Mouse (Mus musculus) granulocyte monocyte progenitor cell, adult 5-6 weeks (primary cell): ENCODE results near the gene Selenok. TPM values are rescaled to one million over a fixed set of nuclear protein-coding genes. Genes with fewer than 3 reads are reported as not detected.
A peak's percentile ranks its signal among the peaks of the same experiment; 100 is the strongest.

ENCODE experiments used
- ATAC-seq: replicated peaks from 2 replicates; pipeline ENCODE4 v1.8.0; 2016; ENCODE audit warnings: mild to moderate bottlenecking, moderate TSS enrichment, inconsistent platforms; ENCODE audit not compliant: poor library complexity, severe bottlenecking
- total RNA-seq, 2 experiments: library from RNA; stranded (forward) in 1 of 2; stranded (reverse) in 1 of 2; fragments of 200-712, 200-1000 nt in 1 of 2; fragments of >200 nt in 1 of 2; fragmentation: Nextera tagmentation in 1 of 2; gene quantifications; 2 replicates each; pipeline ENCODE4 v1.2.3; 2014 to 2017

Selenok gene
- total RNA-seq, 2 experiments from 2014 or later: 98.9 to 189 TPM

GRCm38 (mm10) chr14:29988337-29988736 lies 20.2 kb downstream of the Selenok start:
- ATAC-seq: no peak

GRCm38 (mm10) chr14:29994976-29995375 lies 26.9 kb downstream of the Selenok start:
- no peak for ATAC-seq

DNA sequence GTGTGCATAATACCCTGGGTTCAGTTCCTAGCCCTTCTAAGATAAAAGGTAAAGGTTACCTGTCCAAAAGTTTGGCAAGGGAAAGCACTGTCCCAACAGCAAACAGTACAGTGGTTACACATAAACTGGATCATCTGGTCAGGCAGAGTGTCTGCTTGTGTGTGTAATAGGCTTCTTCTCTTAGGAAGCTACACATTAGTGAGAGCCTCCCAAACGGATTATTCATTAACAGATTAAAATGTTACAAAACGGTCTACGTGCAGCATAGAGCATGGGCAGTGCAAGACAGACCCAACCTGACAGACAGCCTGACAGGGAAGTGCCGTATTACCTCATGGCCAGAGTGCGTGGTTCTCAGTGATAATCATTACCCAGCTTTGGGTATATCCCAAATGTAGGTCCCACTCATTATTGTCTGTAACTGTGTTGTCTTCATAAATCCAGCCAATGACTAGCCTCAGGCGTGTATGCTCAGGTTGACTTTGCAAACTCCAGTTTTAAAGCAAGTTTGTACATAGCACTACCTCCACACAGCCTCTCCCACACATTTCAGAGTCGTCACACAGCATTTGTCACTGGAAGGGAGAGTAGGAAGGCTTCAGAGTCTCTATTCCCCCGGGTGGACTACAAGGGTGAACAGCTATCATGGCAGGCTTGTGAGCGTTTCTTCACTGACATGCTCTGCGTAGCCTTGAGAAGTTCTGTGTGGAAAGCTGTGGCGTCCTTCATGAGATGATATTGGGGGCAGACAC lies 28.1 kb downstream of the Selenok start:
- ATAC-seq: no peak

DNA sequence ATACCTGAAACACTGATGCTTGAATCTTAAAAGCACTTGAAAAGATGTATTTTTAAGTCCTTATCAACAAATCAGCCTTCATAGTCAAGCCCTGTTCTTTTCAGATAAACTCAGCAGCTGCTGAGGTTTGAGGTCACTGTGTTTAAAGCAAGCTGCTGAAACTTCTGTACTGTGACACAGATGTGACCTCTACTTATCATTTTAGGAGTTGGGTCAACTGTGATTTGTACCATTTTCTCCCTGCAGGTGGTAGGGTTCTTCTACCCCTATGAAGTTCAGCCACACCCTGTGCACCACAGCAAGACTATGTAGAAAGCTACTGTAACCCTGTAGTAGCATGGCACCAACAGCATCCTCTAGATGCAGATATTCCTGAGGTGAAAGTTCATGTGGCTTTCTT lies 29.2 kb downstream of the Selenok start:
- ATAC-seq: no peak

- no peak for ATAC-seq
These were observed 30.8 kb downstream of the Selenok start for GRCm38 (mm10) chr14:29998747-29999474.

DNA sequence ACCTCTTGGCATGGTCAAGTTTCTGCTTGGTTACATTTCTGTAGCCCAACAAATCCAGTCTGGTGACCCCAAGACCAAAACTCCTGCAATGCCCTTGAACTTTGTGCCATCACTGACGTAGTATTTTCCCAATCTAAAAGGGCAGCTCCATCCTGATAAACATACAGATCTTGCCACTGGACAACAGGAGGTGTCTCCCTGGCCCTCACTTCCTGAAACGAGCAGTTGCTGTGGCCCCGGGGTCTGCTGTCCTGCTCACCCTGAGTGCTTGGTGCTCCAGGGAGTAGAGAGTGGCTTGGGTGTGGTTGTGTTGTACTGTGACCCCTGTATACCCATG lies 31.3 kb downstream of the Selenok start:
- peak; percentile 25; the same call in 1 of the 2 replicates for ATAC-seq

- ATAC-seq: peak; percentile 77
These were observed 40.8 kb downstream of the Selenok start, which contains the start of the genes Il17rb and Chdh for GRCm38 (mm10) chr14:30008733-30009575. Gene Il17rb, minus strand, starts transcription at chr14:30008896. Gene Chdh, plus strand, starts transcription at chr14:30009023.

DNA sequence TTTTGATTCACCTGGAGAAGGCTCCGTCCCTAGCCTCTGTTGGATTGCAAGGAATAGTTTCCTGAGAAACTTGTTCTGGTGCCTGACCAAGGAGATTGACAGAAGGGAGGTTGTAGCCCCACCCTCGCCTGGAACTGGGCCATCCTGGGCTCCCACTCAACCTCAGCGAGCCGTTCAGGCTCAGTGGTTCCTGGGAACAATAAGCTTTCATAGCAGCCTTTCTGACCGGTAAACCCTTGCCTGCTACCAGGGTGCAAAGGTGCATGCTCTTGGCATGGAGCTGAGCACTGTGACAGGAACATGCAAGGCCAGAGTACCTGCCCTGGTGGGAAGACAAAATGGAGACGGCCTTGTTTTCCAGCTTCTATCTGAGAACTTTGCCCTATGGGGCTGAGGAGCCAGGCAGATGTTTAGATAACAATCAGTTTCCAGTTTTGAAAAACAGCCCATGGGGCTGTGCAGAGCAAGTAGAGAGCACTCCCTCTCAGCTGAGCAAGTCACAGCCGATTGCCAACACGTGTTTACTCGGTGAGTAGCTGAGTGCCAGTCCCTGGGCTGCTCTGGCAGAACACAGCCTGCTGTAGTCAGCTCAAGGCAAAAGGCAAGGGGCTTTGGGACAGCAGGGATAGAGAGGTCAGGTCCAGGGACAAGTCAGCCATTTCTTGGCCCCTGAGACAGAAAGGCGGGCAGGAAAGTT lies 41.9 kb downstream of the Selenok start:
- no peak for ATAC-seq

DNA sequence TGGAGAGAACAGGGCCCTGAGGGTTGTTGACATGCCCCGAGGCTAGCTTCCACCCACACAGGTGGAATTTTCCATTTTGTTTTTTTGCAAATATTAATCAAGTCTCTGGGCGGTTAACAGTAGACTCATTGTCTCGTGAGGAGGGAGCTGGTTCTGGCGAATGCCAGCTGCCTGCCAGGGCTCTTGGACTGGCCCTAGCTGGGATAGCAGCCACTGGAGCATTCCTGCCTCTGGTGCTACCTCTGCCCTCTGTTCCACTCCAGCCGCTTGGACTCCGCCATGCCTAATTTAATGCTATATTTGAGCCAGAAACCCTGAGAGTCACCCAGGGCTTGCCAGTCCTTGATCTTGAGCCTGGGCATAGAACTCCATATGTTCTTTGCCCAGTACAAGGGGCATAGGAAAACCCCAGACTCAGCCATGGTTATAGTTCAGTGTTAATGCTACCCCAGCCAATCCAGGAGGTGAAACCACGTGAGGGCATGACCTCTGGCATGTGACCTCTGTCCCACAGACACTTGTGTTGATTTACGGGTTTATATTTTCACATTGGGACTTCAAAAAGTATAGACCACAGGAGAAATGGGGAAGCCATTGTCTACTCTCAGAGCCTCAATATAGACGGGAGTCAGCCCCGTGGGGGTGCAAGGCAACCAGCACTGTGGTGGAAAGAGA lies 43.9 kb downstream of the Selenok start:
- no peak for ATAC-seq

DNA sequence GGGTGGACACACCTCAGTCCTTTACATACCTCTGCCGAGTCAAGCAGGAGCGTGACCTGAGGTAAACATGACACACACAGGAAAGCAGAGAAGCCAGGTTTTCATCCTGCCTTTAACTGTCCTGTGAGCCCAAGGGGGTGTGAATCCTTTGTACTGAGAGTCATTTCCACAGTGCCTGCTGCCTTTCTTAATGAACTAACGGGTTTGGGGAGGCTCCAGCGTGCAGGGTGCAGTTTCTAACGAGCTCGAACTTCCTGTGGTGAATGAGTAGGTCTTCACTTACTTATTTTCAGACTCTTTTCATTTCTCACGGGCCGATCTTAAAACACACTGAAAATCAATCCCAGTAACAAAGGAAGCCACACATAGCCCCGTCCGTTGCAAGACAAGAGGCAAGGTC lies 46.4 kb downstream of the Selenok start:
- ATAC-seq: peak; percentile 23; the same call in 1 of the 2 replicates

DNA sequence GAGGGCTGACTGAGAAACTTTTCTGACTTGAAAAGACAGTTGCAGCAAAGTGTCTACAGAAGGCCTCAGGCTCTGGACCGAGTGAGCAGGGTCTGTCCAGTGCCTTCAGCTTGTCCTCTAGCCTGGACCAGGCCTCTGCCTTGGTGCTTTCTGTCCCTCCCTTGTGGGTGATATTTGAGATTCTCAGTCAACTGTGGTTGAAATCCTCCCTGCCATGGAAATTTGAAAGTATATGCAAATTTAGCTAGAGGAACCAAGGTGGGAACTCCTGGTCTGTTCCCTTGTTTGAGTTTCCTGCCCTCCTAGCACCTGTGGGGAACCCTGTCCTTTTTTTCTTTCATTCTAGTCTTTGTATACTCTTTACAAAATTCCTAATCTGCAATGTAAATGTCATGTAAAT lies 46.9 kb downstream of the Selenok start:
- no peak for ATAC-seq

GRCm38 (mm10) chr14:30016666-30017065 lies 48.6 kb downstream of the Selenok start:
- ATAC-seq: peak; percentile 26

GRCm38 (mm10) chr14:30017794-30018462 lies 49.8 kb downstream of the Selenok start:
- ATAC-seq: no peak

GRCm38 (mm10) chr14:30018463-30018801 lies 50.3 kb downstream of the Selenok start:
- ATAC-seq: no peak

- ATAC-seq: no peak
These were observed 50.7 kb downstream of the Selenok start for GRCm38 (mm10) chr14:30018846-30019245.

- no peak for ATAC-seq
These were observed 51.3 kb downstream of the Selenok start for GRCm38 (mm10) chr14:30019375-30019774.

- peak; percentile 57 for ATAC-seq
These were observed 51.9 kb downstream of the Selenok start for GRCm38 (mm10) chr14:30019792-30020575.

GRCm38 (mm10) chr14:30022471-30022870 lies 54.4 kb downstream of the Selenok start:
- peak; percentile 57 for ATAC-seq
